Mouse (Mus musculus): ENCODE measurements at regions not wholly inside any gene's neighbourhood (a gene's known extent, or its start where the extent isn't known, plus 50 kb on each side); places are given as distances from the start of the nearest gene placed in this dataset.

GRCm38 (mm10) chr13:35503362-35503821 lies 156.2 kb upstream of the Cdyl start:
- TF ChIP-seq CTCF (IDR thresholded peaks at IDR 0.05; ENCODE audit: extremely low read depth, insufficient read depth, insufficient read length, insufficient replicate concordance) (no peak), POLR2A (IDR thresholded peaks at IDR 0.05; ENCODE audit: low read depth, low read length) (no peak)
- 90% methylated on average over 17 of the region's 17 CpGs for WGBS
- H3K27ac ChIP-seq (ENCODE audit: insufficient read depth, low read length), result no peak overlapping the region
- H3K4me3 ChIP-seq (ENCODE audit: extremely low read depth, insufficient read depth, insufficient read length), result no peak overlapping the region
- H3K36me3 ChIP-seq (ENCODE audit: control insufficient read depth, insufficient read depth, low read length), result no peaks in the 10 kb centered on the region
- H3K4me1 ChIP-seq (ENCODE audit: control insufficient read depth, insufficient read depth, insufficient read length), result no peaks in the 10 kb centered on the region
- DNase-seq (ENCODE audit: low read depth in 1 of 2, low spot score in 2 of 2), result no peak
- no peaks in the 10 kb centered on the region for H3K27me3 ChIP-seq (ENCODE audit: control insufficient read depth, insufficient read depth, low read length)

GRCm38 (mm10) chr13:35507195-35507594 lies 152.4 kb upstream of the Cdyl start:
- no peaks in the 10 kb centered on the region; the same call in 1 of the 2 replicates for H3K4me1 ChIP-seq (ENCODE audit: control insufficient read depth, insufficient read depth, insufficient read length)
- WGBS, result 85% methylated on average over 1 of the region's 1 CpGs
- H3K4me3 ChIP-seq (ENCODE audit: extremely low read depth, insufficient read depth, insufficient read length), result no peak overlapping the region
- H3K27me3 ChIP-seq (ENCODE audit: control insufficient read depth, insufficient read depth, low read length), result no peaks in the 10 kb centered on the region
- no peak for DNase-seq (ENCODE audit: low read depth in 1 of 2, low spot score in 2 of 2)
- H3K27ac ChIP-seq (ENCODE audit: insufficient read depth, low read length), result no peak overlapping the region
- H3K36me3 ChIP-seq (ENCODE audit: control insufficient read depth, insufficient read depth, low read length), result no peaks in the 10 kb centered on the region
- no peak for TF ChIP-seq CTCF (IDR thresholded peaks at IDR 0.05; ENCODE audit: extremely low read depth, insufficient read depth, insufficient read length, insufficient replicate concordance)
- no peak for TF ChIP-seq POLR2A (IDR thresholded peaks at IDR 0.05; ENCODE audit: low read depth, low read length)

- Histone ChIP-seq H3K36me3 (ENCODE audit: control insufficient read depth, insufficient read depth, low read length) (no peaks in the 10 kb centered on the region), H3K4me3 (ENCODE audit: extremely low read depth, insufficient read depth, insufficient read length) (no peak overlapping the region), H3K4me1 (ENCODE audit: control insufficient read depth, insufficient read depth, insufficient read length) (no peaks in the 10 kb centered on the region; the same call in 1 of the 2 replicates), H3K27me3 (ENCODE audit: control insufficient read depth, insufficient read depth, low read length) (no peaks in the 10 kb centered on the region), H3K27ac (ENCODE audit: insufficient read depth, low read length) (no peak overlapping the region)
- TF ChIP-seq CTCF (IDR thresholded peaks at IDR 0.05; ENCODE audit: extremely low read depth, insufficient read depth, insufficient read length, insufficient replicate concordance), result no peak
- TF ChIP-seq POLR2A (IDR thresholded peaks at IDR 0.05; ENCODE audit: low read depth, low read length), result no peak
- no peak for DNase-seq (ENCODE audit: low read depth in 1 of 2, low spot score in 2 of 2)
- WGBS, result 63% methylated on average over 8 of the region's 8 CpGs
These were observed 147.6 kb upstream of the Cdyl start for GRCm38 (mm10) chr13:35512029-35512507.

DNA sequence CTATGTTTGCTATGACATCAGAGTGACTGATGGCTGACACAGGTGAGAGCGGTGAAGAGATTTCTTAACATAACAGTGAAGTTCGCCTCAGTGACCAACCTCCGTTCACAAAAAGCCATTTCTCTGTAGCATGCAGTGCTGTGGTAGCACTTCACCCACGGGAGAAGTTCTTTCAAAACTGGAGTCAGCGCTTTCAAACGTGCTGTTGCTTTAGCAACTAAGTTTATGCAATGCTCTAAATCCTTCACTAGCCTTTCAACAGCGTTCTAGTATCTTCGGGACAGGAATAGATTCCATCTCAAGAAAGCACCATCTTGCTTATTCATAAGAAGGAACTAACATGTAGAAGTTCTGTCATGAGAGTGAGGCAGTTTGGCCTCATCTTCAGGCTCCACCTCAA lies 146.5 kb upstream of the Cdyl start:
- Histone ChIP-seq H3K36me3 (ENCODE audit: control insufficient read depth, insufficient read depth, low read length) (no peaks in the 10 kb centered on the region), H3K27me3 (ENCODE audit: control insufficient read depth, insufficient read depth, low read length) (no peaks in the 10 kb centered on the region), H3K27ac (ENCODE audit: insufficient read depth, low read length) (no peak overlapping the region), H3K4me1 (ENCODE audit: control insufficient read depth, insufficient read depth, insufficient read length) (no peaks in the 10 kb centered on the region; the same call in 1 of the 2 replicates), H3K4me3 (ENCODE audit: extremely low read depth, insufficient read depth, insufficient read length) (no peak overlapping the region)
- no peak for TF ChIP-seq CTCF (IDR thresholded peaks at IDR 0.05; ENCODE audit: extremely low read depth, insufficient read depth, insufficient read length, insufficient replicate concordance)
- no peak for TF ChIP-seq POLR2A (IDR thresholded peaks at IDR 0.05; ENCODE audit: low read depth, low read length)
- DNase-seq (ENCODE audit: low read depth in 1 of 2, low spot score in 2 of 2), result no peak
- WGBS, result 81% methylated on average over 8 of the region's 8 CpGs

- H3K4me3 ChIP-seq (ENCODE audit: extremely low read depth, insufficient read depth, insufficient read length), result no peak overlapping the region
- no peaks in the 10 kb centered on the region for H3K27me3 ChIP-seq (ENCODE audit: control insufficient read depth, insufficient read depth, low read length)
- H3K4me1 ChIP-seq (ENCODE audit: control insufficient read depth, insufficient read depth, insufficient read length), result no peaks in the 10 kb centered on the region; the same call in 1 of the 2 replicates
- TF ChIP-seq CTCF (IDR thresholded peaks at IDR 0.05; ENCODE audit: extremely low read depth, insufficient read depth, insufficient read length, insufficient replicate concordance), result no peak
- DNase-seq (ENCODE audit: low read depth in 1 of 2, low spot score in 2 of 2), result no peak
- WGBS, result 69% methylated on average over 3 of the region's 3 CpGs
- H3K27ac ChIP-seq (ENCODE audit: insufficient read depth, low read length), result no peak overlapping the region
- H3K36me3 ChIP-seq (ENCODE audit: control insufficient read depth, insufficient read depth, low read length), result no peaks in the 10 kb centered on the region
These were observed 144.3 kb upstream of the Cdyl start for GRCm38 (mm10) chr13:35515291-35515690.

DNA sequence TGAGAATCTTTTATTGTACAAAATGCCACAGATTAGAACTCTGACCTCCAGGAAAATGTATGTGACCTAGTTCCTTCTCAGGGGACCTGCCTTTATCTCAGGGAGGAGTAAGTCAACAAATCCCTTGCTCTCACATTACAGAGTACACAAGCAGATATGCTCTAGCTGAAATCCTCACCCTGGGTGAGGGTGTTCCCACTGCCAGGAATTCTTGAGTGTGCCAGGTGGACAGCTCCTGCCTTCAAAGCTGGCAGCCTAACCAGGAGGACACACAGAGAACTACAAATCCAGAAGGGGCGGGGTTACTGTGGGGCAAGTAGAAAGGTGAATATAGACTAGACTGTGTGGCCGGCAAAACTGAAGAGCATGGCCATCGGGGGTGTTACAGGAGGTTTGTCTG lies 141.9 kb upstream of the Cdyl start:
- H3K27me3 ChIP-seq (ENCODE audit: control insufficient read depth, insufficient read depth, low read length), result no peaks in the 10 kb centered on the region
- H3K4me1 ChIP-seq (ENCODE audit: control insufficient read depth, insufficient read depth, insufficient read length), result no peaks in the 10 kb centered on the region
- no peak for DNase-seq (ENCODE audit: low read depth in 1 of 2, low spot score in 2 of 2)
- no peaks in the 10 kb centered on the region for H3K36me3 ChIP-seq (ENCODE audit: control insufficient read depth, insufficient read depth, low read length)
- no peak overlapping the region for H3K4me3 ChIP-seq (ENCODE audit: extremely low read depth, insufficient read depth, insufficient read length)
- 91% methylated on average over 3 of the region's 3 CpGs for WGBS
- H3K27ac ChIP-seq (ENCODE audit: insufficient read depth, low read length), result no peak overlapping the region
- TF ChIP-seq POLR2A (IDR thresholded peaks at IDR 0.05; ENCODE audit: low read depth, low read length) (no peak), CTCF (IDR thresholded peaks at IDR 0.05; ENCODE audit: extremely low read depth, insufficient read depth, insufficient read length, insufficient replicate concordance) (no peak)

GRCm38 (mm10) chr13:35522272-35522671 lies 137.4 kb upstream of the Cdyl start:
- no peak overlapping the region for H3K27ac ChIP-seq (ENCODE audit: insufficient read depth, low read length)
- H3K4me1 ChIP-seq (ENCODE audit: control insufficient read depth, insufficient read depth, insufficient read length), result no peaks in the 10 kb centered on the region
- DNase-seq (ENCODE audit: low read depth in 1 of 2, low spot score in 2 of 2), result no peak
- 94% methylated on average over 1 of the region's 1 CpGs for WGBS
- no peaks in the 10 kb centered on the region for H3K36me3 ChIP-seq (ENCODE audit: control insufficient read depth, insufficient read depth, low read length)
- H3K27me3 ChIP-seq (ENCODE audit: control insufficient read depth, insufficient read depth, low read length), result no peaks in the 10 kb centered on the region
- TF ChIP-seq POLR2A (IDR thresholded peaks at IDR 0.05; ENCODE audit: low read depth, low read length) (no peak), CTCF (IDR thresholded peaks at IDR 0.05; ENCODE audit: extremely low read depth, insufficient read depth, insufficient read length, insufficient replicate concordance) (no peak)
- H3K4me3 ChIP-seq (ENCODE audit: extremely low read depth, insufficient read depth, insufficient read length), result no peak overlapping the region

Measured in spleen, adult 2 months (tissue).